Mouse (Mus musculus) liver, embryonic 14.5 days (tissue): Measurements from ENCODE around the gene Vamp3.

Experiments
- CTCF ChIP-seq: IDR thresholded peaks from 2 replicates; pipeline ENCODE4 v1.5.1; 2016; ENCODE audit warnings: antibody characterized with exemption, low read depth, control low read depth
- EP300 ChIP-seq: IDR thresholded peaks from 2 replicates; pipeline ENCODE4 v1.6.1; 2016; ENCODE audit warnings: antibody characterized with exemption, low read depth

DNA sequence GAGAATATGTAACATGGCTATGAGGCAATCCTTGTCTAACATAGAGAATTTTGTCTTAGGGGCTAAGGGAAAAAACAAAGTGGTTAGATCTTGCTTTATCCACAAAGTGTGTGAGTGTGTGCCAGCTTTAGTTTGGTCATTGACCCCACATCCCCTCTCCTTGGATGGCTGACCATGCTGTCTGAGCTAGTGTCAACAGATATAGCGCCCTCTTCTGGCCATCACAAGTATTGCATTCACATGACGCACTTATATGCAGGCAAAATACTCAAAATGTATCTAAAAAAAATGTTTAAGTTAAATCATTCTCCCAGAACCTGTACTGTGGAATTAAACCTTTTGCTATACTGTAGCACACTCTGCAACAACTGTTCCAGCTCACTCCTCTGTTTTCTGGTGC lies 37.4 kb upstream of the Vamp3 start:
- no peak for TF ChIP-seq EP300
- peak; percentile 74 for TF ChIP-seq CTCF
